2 mouse cellular contexts compared by ENCODE assay signal in genomic region chr11:101552476-101553300, GRCm38 (mm10).
TF ChIP-seq lines count a peak whose summit lies in the region.

No protein-coding gene starts in this region.

TF ChIP-seq in C2C12, 6 proteins besides CTCF, POLR2A, EP300 and RAD21:
- TF ChIP-seq USF1 (IDR thresholded peaks at IDR 0.05; ENCODE audit: low read depth) (peak; percentile 23), FOSL1 (IDR thresholded peaks at IDR 0.05; ENCODE audit: insufficient read depth, low read length, poor library complexity, severe bottlenecking) (no peak), MAX (IDR thresholded peaks at IDR 0.05) (no peak)
TF ChIP-seq in C2C12: peak in this region for 1.

TF ChIP-seq in myocyte, 11 proteins besides CTCF, POLR2A, EP300 and RAD21:
- peak; percentile 23 for TF ChIP-seq USF1 (IDR thresholded peaks at IDR 0.05; ENCODE audit: low read depth)
- TF ChIP-seq MAX (IDR thresholded peaks at IDR 0.05; ENCODE audit: low read depth), result no peak
- no peak for TF ChIP-seq SRF (IDR thresholded peaks at IDR 0.05; ENCODE audit: control insufficient read depth, insufficient read length, low read depth)
- peak; percentile 87 for TF ChIP-seq POLR2AphosphoS2 (IDR thresholded peaks at IDR 0.05; ENCODE audit: insufficient read length, low read depth)
- TF ChIP-seq MYOG (IDR thresholded peaks at IDR 0.05; ENCODE audit: control insufficient read depth in 1 of 3, insufficient read depth in 1 of 3, insufficient read length in 2 of 3, low read depth in 2 of 3), result no peak
- TF ChIP-seq MYOD1 (IDR thresholded peaks at IDR 0.05; ENCODE audit: control insufficient read depth in 1 of 3, insufficient read length in 2 of 3, low read depth in 2 of 3), result peak in 1 of 3 experiments; percentile 8
- TF ChIP-seq CEBPB (IDR thresholded peaks at IDR 0.05; ENCODE audit: insufficient read depth, poor library complexity, severe bottlenecking), result no peak
- no peak for TF ChIP-seq REST (IDR thresholded peaks at IDR 0.05; ENCODE audit: insufficient read depth, insufficient read length)
- TF ChIP-seq E2F4 (IDR thresholded peaks at IDR 0.05; ENCODE audit: insufficient read depth), result no peak
- TF ChIP-seq TCF3 (IDR thresholded peaks at IDR 0.05; ENCODE audit: insufficient read length, low read depth), result no peak
- TF ChIP-seq TCF12 (IDR thresholded peaks at IDR 0.05; ENCODE audit: insufficient read depth, poor library complexity, severe bottlenecking), result no peak
